Mouse (Mus musculus) ovary, postnatal 36 days (tissue): Measurements from ENCODE around the gene Gemin6.
A peak's percentile ranks its signal among the peaks of the same experiment; 100 is the strongest.
"Not testable (repeated sequence)": the region's sequence is repeated elsewhere in the genome, so short reads cannot be mapped to it uniquely, and the experiment has no call there.

Source experiments
- DNase-seq: peaks from one replicate; pipeline ENCODE4 v3.0.0; 2022; ENCODE audit warnings: low spot score, mixed read lengths

Gene Gemin6

GRCm38 (mm10) chr17:80234376-80234775 is 10.1 kb downstream of the Gemin6 start:
- DNase-seq = no peak

GRCm38 (mm10) chr17:80235477-80235876 is 11.2 kb downstream of the Gemin6 start:
- no peak for DNase-seq

GRCm38 (mm10) chr17:80236805-80237204 is 12.6 kb downstream of the Gemin6 start:
- no peak for DNase-seq

- no peak for DNase-seq
These were observed 13.2 kb downstream of the Gemin6 start for GRCm38 (mm10) chr17:80237475-80237874.

DNA sequence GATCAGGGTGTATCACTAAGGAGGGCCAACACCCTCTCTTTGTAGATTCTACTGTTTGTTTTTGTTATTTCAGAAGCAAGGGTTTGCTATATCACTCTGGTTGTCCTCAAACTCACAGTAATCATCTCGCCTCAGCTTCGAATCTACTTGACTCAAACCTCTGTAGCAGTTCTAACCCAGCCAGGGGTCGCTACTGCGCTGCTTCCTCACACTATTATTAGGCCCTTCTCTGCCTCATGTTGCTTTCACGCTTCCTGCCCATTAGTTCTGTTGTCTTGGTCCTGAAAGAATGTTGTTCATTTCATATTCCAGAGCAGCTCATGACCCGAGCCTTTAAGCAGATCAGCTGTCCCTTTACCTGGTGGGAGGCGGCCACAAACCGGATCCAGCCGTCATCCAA is 17.4 kb downstream of the Gemin6 start:
- no peak for DNase-seq

- no peak for DNase-seq
These were observed 18.9 kb downstream of the Gemin6 start for GRCm38 (mm10) chr17:80243116-80243515.

DNA sequence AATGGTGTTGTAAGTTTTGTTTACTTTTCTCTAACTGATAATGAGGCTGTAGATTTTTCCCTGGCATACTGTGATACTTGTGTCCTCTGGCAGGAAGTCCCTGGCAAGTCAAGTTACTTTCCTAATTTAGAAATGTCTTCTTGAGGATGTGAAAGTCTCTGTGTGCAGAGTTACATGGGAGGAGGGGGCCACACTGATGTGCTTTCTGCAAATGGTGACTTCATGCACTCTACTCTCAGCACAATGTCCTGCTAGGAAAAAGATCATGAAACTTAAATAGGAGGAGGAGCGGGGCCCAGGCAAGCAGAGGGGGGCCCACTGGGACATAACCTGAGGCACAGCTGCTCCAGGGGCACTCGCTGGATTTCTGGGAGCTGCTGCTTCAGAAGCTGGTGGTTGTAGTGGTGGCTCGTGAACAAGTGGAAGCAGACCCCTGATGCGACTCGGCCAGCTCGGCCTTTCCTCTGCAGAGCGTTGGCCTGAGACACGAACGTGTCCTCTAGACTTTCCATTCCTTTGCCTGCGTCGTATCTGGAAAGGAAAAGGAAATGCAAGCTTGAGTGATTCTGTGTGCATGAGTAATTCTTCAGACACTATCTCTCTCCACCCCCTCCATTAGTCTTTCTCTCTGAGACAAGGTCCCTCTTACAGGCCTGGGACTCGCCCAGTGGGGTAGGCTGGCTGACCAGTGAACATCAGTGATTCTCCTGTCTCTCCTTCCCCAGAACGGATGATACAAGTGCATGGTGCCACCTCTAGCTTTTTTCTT is 28.7 kb downstream of the Gemin6 start:
- DNase-seq = no peak

GRCm38 (mm10) chr17:80254421-80254820 is 30.2 kb downstream of the Gemin6 start:
- no peak for DNase-seq

GRCm38 (mm10) chr17:80255208-80255607 is 31.0 kb downstream of the Gemin6 start:
- DNase-seq = peak; percentile 60

- no peak for DNase-seq
These were observed 42.8 kb downstream of the Gemin6 start for GRCm38 (mm10) chr17:80267065-80267464.

DNA sequence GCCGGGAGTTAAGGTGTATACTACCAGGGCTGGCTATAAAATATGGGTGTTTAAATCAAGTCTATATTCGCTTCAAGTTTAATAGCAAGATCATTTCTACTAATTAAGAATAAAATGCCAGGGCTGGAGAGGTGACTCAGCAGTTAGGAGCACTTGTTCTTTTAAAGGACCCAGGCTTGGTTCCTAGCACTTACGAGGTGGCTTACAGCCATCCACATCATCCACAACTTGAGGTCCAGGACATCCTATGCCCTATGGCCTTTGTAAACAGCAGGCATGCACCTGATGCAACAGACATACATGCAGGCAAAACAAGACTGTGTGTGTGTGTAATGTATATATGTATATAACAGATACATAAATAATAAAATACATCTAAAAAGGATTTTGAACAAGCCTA is 43.9 kb downstream of the Gemin6 start:
- DNase-seq = no peak

DNA sequence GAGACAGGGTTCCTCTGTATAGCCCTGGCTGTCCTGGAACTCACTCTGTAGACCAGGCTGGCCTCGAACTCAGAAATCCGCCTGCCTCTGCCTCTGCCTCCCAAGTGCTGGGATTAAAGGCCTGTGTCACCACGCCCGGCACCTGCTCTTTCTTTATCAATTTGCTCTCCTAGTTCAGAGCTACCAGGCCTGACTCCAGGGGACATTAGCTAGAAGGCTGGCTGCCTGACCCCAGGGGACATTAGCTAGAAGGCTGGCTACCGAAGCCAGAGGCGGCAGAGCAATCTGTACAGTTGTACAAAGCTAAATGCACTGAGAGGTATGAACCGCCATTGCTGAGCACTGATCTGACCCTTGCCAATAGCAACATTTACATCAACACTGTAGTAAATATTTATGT is 46.4 kb downstream of the Gemin6 start:
- DNase-seq = not testable (repeated sequence)
